Mouse (Mus musculus): Measurements from ENCODE around the gene Nup107. TPM values are rescaled to one million over a fixed set of nuclear protein-coding genes. Genes with fewer than 3 reads are reported as not detected.
"Not testable (repeated sequence)": the region's sequence is repeated elsewhere in the genome, so short reads cannot be mapped to it uniquely, and the experiment has no call there.

Nup107 gene
- total RNA-seq, 4 experiments from 2014 or later, result 3.8 to 6.4 (median 5.6) TPM

DNA sequence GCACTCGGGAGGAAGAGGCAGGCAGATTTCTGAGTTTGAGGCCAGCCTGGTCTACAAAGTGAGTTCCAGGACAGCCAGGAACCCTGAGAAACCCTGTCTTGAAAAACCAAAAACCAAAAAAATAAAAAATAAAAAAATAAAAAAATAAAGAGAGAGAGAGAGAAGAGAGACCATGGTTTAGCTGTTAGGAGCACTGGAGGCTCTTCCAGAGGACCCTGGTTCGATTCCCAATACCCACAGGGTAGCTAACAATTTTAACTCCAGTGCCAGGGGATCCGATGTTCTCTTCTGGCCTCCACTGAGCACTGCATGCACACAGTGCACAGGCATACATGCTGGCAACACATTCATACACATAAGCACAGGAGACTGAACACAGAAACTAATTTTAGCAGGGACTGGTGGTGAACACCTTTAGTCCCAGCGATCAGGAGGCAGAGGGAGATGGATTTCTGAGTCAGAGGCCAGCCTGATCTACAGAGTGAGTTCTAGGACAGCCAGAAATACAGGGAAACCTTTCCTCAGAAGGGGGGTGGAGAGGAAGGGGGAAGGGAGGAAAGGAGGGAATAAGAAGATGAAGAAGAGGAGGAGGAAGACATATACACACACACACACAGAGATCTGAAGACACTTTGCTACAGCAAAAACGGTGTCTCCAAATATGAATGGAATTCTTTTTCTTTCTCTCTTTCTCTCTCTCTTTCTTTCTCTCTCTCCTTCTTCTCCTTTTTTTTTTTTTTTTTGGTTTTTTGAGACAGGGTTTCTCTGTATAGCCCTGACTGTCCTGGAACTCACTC lies 39.5 kb downstream of the Nup107 start:
- no peak for DNase-seq (ENCODE audit: low spot score in 2 of 2)

DNA sequence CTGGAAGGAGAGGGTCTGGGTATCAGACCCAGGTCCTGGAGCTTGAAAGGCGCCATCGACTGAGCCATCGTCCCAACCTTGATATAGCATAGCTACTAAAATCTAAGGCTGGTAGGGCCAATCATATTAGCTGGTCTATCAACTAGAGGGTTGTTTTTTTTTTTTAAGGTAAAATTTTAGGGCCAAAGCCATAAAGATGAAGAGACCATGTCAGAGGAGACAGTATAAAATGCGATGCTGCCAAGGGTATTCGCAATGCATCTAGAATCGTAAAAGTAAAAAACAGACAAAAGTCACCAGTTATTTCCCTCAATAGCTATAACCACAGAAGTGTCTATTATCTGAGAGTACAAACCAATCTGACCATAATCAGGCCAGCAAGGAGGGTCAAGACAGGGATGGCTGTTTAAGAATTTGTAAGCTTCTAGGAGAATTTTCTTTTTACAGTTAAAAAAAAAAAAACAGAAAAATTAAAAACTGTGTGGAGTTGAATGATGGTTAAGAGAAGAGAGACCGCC lies 40.1 kb downstream of the Nup107 start:
- DNase-seq (ENCODE audit: low spot score in 2 of 2), result no peak

DNA sequence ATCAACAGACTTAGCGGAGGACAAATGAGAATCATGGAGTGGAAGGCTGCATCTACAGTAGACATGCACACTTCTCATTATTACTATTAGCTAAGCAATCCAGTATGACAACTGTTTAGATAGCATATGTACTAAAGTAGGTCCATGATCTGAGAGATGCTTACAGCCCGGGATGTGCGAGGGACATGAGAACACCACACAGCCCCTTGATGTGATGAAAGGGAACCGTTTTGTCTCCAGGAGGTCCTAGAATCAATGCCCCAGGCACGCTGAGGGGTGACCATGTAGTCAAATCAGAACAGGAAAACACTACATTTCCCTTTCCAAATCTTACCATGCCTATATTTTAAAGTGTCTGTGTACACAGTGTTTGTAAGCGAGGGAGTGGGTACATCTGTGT lies 40.8 kb downstream of the Nup107 start:
- no peak for DNase-seq (ENCODE audit: low spot score in 2 of 2)

DNA sequence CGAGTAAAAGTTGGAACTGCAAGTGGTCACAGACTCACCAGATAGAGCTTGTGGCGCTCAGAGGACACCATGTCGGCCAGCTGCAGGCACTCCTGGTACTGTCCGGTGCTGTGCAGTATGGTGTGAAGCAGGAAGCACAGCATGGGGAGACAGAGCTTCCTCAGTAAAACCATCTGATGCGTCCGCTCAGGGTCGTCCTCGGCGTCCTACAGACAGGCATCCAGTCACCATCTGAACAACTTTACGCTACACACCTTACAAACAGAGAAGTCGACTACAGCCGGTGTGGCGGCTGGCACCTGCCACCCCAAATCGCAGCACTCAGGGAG lies 41.3 kb downstream of the Nup107 start:
- no peak for DNase-seq (ENCODE audit: low spot score in 2 of 2)

DNA sequence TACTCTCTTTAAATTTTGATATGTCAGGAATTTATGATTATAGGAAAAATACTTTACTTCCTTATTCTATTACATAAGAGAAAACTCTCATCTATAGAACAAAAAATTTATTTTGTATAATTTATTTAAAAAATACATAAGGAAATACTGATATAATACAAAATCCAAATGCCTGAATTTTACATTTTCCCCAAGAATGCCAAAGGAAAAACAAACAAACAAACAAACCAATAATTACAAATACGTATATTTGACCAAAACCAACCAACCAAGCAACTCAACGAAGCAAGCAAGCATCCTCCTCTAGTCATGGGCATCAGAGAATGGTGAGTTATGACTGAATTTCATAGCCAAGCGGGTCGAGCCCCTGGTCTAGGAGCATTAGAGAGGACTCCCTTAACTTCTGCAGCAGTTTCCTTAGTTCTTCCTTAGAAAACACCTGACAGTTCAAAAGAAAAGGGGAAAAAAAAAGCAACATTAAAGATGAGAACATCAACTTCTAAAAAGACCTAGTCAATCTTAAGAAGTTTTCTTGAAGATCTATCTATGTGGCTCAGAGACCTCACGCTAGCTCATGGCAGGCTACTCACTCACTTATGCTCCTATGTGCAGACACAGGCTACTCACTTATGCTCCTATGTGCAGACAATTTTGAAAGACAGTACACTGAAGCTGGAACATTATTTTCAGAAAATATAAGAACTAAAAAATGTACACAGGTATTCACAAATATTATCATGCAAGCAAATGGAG lies 41.8 kb downstream of the Nup107 start:
- no peak for DNase-seq (ENCODE audit: low spot score in 2 of 2)

DNA sequence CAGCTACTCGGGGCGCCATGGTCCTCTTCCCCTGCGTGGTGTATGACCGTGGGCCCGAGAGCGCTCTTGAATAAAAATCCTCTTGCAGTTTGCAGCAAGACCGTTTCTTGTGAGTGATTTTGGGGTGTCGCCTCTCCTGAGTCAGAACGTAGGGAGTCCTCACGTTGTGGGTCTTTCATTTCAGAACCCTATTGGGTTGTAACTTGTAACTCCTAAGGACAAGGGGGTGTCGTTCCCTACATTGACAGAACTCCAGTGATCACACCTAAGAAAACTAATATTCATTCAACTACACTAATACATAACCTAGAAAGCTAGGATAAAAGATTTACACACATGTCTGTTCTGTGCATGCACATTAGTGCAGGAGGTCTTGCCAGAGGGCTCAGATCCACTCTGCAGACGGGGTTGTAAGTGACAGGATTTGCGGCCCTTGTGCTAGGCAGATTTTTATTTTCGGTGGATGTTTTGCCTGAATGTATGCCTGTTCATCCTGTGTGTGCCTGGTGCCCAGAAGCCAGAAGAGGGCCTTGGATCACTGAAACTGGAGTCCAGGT lies 42.6 kb downstream of the Nup107 start:
- DNase-seq (ENCODE audit: low spot score in 2 of 2), result no peak

DNA sequence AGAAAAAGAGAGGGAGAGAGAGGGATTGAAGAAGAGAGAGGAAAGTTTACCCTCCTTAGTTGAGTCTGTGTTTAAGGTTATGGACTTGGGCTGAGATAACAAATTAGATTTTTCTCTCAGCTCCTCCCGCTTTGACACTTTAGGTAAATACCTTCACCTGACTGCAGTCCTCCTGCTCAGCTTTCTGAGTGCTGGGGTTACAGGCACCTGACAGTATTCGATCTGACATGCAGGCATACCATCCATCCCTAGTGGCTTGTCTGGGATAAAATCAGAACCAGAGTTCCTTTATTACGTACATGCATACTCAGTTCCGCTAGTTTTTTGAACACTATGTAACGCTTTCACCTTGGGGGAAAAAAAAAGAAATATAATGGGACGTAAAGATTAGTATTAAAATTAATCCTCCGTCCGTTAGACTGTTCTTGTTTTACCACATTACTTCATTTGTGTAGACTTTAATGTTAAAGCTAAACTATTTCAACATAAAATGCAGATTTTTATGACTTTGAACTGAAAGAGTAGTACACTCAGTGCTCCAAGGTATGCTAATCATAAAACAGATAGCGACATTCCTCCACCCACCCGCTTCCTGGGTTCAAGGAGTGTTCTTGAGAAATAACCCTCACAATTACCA lies 43.3 kb downstream of the Nup107 start:
- DNase-seq (ENCODE audit: low spot score in 2 of 2), result no peak

DNA sequence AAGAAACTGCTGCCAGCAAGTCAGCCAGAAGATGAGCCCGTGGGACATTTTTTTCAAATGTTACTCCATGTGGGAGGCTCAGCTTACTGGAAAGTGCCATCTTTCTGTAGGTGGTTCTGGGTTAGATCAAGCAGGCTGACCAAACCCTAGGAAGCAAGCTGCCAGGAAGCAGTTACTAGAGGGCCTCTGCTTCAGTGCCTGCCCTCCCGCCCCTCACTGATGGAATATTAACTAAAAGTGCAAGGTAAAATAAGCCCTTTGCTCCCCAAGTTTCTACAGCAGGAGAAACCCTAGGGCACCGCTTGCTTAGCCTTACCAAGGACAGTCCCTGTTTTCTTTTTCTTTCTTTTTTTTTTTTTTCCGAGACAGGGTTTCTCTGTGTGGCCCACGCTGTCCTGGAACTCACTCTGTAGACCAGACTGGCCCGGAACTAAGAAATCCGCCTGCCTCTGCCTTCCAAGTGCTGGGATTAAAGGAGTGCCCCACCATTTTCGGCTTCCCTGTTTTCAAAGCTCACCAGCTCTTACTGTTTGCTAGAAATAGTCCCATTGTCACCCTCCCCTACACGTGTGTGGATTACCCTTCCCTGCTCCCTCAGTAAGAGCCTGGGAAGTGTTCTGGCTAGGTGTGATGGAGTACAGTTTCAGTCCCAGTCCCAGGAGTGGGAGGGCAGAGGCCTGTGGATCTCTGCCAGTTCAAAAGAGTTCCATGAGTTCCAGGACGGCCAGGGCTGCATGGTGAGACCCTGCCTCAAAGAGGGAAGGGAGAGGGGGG lies 44.0 kb downstream of the Nup107 start:
- no peak for DNase-seq (ENCODE audit: low spot score in 2 of 2)

DNA sequence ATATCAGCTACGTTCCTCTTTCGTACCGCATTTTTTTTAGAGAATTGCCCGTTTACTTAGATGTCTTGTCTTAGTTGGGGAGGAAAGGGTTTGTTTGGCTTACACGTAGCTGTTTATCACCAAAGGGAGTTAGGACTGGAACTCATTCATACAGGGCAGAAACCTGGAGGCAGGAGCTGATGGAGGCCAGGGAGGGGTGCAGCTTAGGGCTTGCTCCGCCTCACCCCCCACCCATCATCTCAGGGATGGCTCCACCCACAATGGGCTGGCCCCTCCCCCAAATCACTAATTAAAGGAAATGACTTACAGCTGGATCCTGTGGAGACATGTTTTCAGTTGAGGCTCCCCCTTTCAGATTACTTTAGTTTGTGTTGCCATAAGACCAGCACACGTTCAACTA lies 44.8 kb downstream of the Nup107 start:
- DNase-seq (ENCODE audit: low spot score in 2 of 2), result no peak

DNA sequence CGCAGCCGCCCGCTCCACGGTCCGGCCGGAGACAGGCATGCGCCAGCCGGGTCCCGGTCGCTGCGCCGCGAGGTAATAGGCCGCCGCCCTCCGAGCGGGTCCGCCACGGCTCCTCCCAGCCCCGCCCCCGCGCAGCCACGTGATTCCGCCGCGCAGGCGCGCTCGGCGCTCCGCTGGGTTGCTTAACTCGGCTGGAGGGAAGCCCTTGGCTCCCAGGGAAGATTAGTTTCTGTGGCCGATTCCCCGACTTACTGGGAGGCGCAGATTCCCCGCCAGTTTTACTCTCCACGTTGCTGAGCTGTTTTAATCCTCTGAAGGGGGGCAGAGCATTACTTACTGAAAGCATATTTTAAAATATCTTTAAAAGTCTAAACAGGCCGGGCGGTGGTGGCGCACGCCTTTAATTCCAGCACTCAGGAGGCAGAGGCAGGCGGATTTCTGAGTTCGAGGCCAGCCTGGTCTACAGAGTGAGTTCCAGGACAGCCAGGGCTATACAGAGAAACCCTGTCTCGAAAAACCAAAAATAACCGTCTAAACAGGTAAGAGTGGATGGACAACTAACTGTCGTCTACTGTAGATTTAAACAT lies 46.1 kb downstream of the Nup107 start, which contains the start of gene Slc35e3:
Gene Slc35e3, minus strand, starts transcription at position 69 of the 587 bp plus-strand sequence.
- peak; percentile 87 to 93 for DNase-seq (ENCODE audit: low spot score in 2 of 2)

DNA sequence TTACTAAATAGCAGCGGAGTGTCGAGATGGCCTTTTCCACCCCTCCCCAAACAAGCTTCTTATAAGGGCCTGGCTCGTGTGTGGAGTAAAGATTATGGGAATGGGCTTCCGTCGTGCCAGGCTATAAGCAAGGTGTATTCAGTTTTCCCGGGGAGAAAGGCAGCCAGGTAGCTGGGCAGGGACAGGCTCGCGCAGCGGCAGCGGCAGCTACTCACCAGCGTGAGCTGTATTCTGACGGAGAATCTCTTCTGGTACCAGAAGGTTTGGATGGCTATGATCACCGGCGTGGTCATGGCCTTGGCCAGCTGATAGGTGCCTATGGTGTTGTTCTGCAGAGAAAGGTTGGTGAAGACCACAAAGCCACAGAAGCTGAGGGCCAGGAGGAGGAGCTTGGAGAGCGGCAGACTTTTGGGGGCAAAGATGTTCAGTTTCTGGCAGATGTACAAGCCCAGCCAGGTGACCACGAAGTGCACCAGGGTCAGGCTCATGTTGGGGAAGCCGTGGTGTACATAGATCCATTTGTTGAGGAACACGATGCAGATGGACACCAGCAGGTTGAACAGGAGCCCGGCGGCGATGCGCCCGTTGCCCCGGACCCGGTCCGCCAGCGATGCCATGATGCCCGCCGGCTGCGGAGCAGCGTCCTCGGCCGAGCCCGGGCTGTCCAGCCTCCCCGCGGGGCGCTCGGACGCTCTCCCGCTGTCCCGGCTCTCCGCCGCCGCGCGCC lies 46.8 kb downstream of the Nup107 start:
- DNase-seq (ENCODE audit: low spot score in 2 of 2), result not testable (repeated sequence)

DNA sequence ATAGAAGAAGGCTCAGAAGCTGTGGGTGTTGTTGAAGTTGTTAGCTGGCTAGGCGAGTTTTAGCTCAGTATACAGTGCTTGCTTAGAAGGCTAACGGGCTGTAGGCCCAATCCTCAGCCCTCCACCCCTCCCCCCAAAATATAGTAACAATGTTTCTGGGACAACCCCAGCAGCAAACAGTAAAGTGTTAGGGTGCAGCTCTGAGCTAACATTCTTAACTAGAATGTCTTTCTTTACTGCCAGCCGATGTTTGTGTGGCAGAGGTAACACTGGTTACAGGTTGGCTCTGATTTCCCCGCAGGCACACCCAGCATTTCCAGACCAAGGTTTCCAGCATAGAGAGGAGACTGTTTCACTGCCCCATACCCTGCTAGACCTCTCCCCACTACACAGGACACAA lies 48.6 kb downstream of the Nup107 start:
- DNase-seq (ENCODE audit: low spot score in 2 of 2), result no peak

DNA sequence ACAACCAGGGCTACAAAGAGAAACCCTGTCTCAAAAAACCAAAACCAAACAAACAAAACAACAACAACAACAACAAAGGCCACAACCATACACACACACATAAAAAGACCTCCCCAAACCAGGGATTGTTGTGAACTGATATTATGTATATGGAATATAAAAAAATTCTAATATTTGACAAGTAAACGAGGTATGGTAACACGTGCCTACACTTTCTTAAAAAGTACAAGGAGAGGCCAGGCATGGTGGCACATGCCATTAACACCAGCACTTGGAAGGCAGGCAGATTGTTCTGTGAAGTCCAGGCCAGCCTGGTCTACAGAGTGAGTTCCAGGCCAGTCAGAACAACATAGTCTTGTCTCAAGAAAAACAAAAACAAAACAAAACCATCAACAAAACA lies 49.3 kb downstream of the Nup107 start:
- DNase-seq (ENCODE audit: low spot score in 2 of 2), result no peak

DNA sequence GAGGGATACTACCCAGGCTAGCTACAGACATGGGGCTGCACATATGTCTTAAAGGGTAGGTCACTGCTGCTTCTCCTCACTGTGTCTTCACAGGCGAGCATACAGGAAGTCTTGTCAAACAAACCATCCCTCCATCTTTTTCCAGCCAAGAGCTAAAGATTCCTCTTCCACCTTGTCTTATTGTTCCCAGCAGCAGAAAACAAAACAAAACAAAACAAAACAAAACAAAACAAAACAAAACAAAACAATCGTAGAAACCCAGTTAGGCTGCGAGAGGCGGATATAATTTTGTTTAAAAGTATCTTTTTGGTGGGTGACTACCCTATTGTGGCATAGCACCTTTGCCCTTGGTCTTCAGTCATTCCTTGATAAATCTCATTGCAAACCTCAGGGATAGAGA lies 49.9 kb downstream of the Nup107 start:
- DNase-seq (ENCODE audit: low spot score in 2 of 2), result no peak

DNA sequence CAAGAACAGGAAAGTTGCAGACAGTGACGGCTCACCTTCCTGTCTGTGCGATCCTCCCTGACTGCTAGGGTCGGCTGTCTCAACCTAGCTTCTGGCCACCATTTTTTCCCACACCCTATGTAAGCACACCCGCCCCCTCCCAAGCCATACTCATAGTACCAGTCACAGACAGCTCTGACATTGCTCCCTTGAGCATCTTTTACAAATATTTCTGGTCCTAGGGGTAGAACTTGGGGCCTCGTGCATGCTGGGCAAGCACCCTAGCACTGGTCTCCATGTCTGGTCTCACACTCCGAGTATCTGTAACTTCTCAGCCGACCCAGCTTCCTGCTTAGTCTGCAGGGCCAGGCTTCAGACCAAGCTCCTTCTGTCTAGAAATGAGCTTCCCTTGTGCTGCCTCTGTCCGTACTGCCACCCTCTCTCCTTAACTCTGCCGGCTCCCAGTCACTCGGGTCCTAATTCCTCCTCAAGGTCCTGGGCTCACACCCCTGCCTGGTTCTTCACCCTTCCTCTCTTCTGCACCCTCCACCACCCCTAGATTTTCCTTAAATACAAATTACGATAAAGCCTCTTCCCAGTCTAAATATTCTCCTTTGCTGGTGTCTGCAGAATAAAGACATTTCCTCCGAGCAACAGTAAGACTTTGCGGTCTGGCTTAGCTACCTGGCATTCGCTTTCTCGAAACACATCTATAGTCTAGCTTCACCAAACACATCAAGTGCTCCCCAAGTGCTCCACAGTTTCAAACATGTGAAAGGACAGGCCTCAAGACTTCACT lies 50.6 kb downstream of the Nup107 start:
- no peak for DNase-seq (ENCODE audit: low spot score in 2 of 2)

DNA sequence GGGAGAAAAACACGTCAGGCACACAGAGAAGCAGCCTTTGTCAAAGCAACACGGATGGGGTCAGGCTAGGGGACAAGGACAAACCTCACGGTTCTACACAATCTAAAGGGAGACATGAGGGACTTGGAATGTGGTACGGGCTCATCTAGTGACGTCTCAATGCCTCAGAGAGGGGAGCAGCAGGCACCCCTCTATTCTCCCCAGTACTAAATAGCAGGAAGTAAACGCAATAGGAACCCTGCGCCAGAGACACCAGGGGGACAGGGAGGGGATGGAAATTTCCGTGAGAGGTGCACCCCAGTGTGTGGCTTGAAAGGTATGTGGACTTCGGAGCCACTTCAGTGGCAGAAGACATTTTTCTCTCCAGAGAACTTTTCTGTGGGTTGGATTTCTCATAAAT lies 51.6 kb downstream of the Nup107 start:
- no peak for DNase-seq (ENCODE audit: low spot score in 2 of 2)

DNA sequence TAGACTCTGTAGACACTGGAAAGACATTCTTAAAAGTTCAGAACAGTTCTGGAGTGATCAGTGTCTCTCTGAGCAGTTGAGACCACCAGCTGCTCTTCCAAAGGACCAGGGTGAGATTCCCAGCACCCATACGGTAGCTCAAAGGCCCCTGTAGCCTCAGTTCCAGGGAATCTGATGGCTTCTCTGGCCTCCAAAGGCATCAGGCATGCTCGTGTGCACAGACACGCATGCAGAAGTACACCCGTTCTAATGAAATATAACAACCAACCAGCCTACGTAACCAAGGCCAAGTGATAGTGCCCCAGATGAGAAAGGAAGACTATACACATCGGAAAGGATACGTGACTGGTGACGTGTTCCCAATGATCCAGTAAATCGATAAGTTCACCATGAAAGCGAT lies 52.3 kb downstream of the Nup107 start:
- no peak for DNase-seq (ENCODE audit: low spot score in 2 of 2)

DNA sequence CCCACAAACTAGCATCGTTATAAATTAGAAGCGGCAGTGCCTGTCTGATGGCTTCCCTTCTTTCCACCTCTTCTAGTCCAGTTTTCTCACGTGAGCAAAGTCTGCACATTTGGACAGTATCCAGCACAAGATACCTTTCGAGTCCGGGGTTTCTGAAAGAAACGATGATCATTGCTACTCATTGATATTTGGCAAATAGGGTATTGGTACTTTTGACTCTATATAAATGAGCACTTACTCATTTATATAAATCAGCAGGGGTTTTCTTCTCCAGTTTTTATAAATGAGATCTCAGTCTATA lies 52.9 kb downstream of the Nup107 start:
- no peak for DNase-seq (ENCODE audit: low spot score in 2 of 2)

DNA sequence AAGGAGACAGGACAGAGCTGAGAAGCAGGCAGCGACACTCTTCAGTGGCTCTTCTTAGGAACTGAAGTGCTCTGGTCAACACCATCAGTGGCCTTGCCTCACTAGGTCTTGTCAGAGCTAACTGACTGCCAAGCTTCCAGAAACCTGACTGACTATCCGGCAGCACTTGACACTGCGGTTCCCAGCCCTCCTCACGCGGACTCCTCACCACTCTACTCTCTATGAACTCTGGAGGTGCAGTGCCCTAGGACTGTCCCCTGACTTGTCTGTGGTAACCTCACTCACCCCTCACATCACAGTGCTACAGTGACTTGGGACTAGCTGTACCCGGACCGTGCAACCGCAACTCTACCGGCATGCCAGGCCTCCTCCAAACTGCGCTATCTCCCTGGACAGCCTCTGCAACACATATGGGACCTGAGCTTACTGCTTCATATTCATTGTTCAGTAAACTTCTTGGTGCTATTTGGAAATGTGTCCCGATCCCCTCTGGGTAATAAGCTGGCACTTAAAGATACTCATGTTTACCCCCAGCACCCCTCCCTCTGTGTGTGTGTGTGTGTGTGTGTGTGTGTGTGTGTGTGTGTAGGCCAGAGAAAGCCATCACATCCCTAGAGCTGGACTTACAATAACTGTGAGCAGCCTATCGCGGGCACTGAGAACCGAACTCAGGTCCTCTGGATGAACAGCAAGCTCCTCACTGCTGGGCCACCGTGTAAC lies 53.4 kb downstream of the Nup107 start:
- no peak for DNase-seq (ENCODE audit: low spot score in 2 of 2)
